Mouse (Mus musculus): Measurements from ENCODE around the gene C1qtnf7. TPM values are rescaled to one million over a fixed set of nuclear protein-coding genes. Genes with fewer than 3 reads are reported as not detected.

The C1qtnf7 gene
- polyA plus RNA-seq, 1 experiment from 2014 or later, result 54.2 TPM

- H3K9me3 ChIP-seq (ENCODE audit: low read depth, low read length), result no peaks in the 10 kb centered on the region
- peaks cover 19% of the 10 kb centered on the region; the same call in 1 of the 2 replicates for H3K4me1 ChIP-seq (ENCODE audit: insufficient read depth)
- H3K9ac ChIP-seq, result peak overlapping the region; percentile 68
- no peaks in the 10 kb centered on the region for H3K27me3 ChIP-seq (ENCODE audit: insufficient read depth, low read length)
- no peaks in the 10 kb centered on the region for H3K36me3 ChIP-seq (ENCODE audit: insufficient read depth)
- ATAC-seq (ENCODE audit: insufficient read depth), result peak; percentile 60
- 60% methylated on average over 13 of the region's 13 CpGs for WGBS
- peak overlapping the region; percentile 94 for H3K27ac ChIP-seq (ENCODE audit: low read depth)
- TF ChIP-seq CTCF (IDR thresholded peaks at IDR 0.05; ENCODE audit: low read depth), result no peak
- H3K4me3 ChIP-seq (ENCODE audit: low read depth, low read length), result peak overlapping the region; percentile 35
- peak; percentile 72 for DNase-seq
- H3K4me2 ChIP-seq, result peak overlapping the region; percentile 67
Measured at GRCm38 (mm10) chr5:43517313-43517712, 2.0 kb downstream of the C1qtnf7 start.

GRCm38 (mm10) chr5:43519905-43520304 is 4.6 kb downstream of the C1qtnf7 start:
- 0 out of 2 replicates have a peak overlapping the region, but pooled peaks have one; percentile 22 for H3K27ac ChIP-seq (ENCODE audit: low read depth)
- no peak overlapping the region for H3K4me3 ChIP-seq (ENCODE audit: low read depth, low read length)
- no peaks in the 10 kb centered on the region for H3K36me3 ChIP-seq (ENCODE audit: insufficient read depth)
- DNase-seq (no peak), ATAC-seq (ENCODE audit: insufficient read depth) (no peak)
- H3K27me3 ChIP-seq (ENCODE audit: insufficient read depth, low read length), result no peaks in the 10 kb centered on the region
- no peaks in the 10 kb centered on the region for H3K9me3 ChIP-seq (ENCODE audit: low read depth, low read length)
- H3K4me1 ChIP-seq (ENCODE audit: insufficient read depth), result 0 out of 2 replicates have a peak, but pooled peaks cover 10% of the 10 kb centered on the region
- no peak overlapping the region for H3K9ac ChIP-seq
- 53% methylated on average over 2 of the region's 2 CpGs for WGBS
- no peak for TF ChIP-seq CTCF (IDR thresholded peaks at IDR 0.05; ENCODE audit: low read depth)
- no peak overlapping the region for H3K4me2 ChIP-seq

- TF ChIP-seq CTCF (IDR thresholded peaks at IDR 0.05; ENCODE audit: low read depth), result no peak
- ATAC-seq (ENCODE audit: insufficient read depth) (no peak), DNase-seq (no peak)
- no peaks in the 10 kb centered on the region for H3K36me3 ChIP-seq (ENCODE audit: insufficient read depth)
- H3K9me3 ChIP-seq (ENCODE audit: low read depth, low read length), result no peaks in the 10 kb centered on the region
- 59% methylated on average over 7 of the region's 7 CpGs for WGBS
- no peak overlapping the region for H3K4me2 ChIP-seq
- H3K9ac ChIP-seq, result no peak overlapping the region
- no peak overlapping the region for H3K27ac ChIP-seq (ENCODE audit: low read depth)
- H3K4me3 ChIP-seq (ENCODE audit: low read depth, low read length), result no peak overlapping the region
- H3K27me3 ChIP-seq (ENCODE audit: insufficient read depth, low read length), result no peaks in the 10 kb centered on the region
- 0 out of 2 replicates have a peak, but pooled peaks cover 10% of the 10 kb centered on the region for H3K4me1 ChIP-seq (ENCODE audit: insufficient read depth)
Measured at GRCm38 (mm10) chr5:43521369-43521768, 6.0 kb downstream of the C1qtnf7 start.

GRCm38 (mm10) chr5:43522866-43523265 is 7.5 kb downstream of the C1qtnf7 start:
- Histone ChIP-seq H3K4me2 (no peak overlapping the region), H3K4me1 (ENCODE audit: insufficient read depth) (0 out of 2 replicates have a peak, but pooled peaks cover 15% of the 10 kb centered on the region), H3K9ac (no peak overlapping the region), H3K27me3 (ENCODE audit: insufficient read depth, low read length) (no peaks in the 10 kb centered on the region), H3K36me3 (ENCODE audit: insufficient read depth) (no peaks in the 10 kb centered on the region), H3K9me3 (ENCODE audit: low read depth, low read length) (no peaks in the 10 kb centered on the region), H3K27ac (ENCODE audit: low read depth) (no peak overlapping the region), H3K4me3 (ENCODE audit: low read depth, low read length) (no peak overlapping the region)
- no peak for TF ChIP-seq CTCF (IDR thresholded peaks at IDR 0.05; ENCODE audit: low read depth)
- DNase-seq (no peak), ATAC-seq (ENCODE audit: insufficient read depth) (no peak)
- 74% methylated on average over 1 of the region's 1 CpGs for WGBS

- H3K4me2 ChIP-seq, result peak overlapping the region; percentile 16; the same call in 1 of the 2 replicates
- 29% methylated on average over 6 of the region's 6 CpGs for WGBS
- no peaks in the 10 kb centered on the region for H3K36me3 ChIP-seq (ENCODE audit: insufficient read depth)
- H3K4me1 ChIP-seq (ENCODE audit: insufficient read depth), result 0 out of 2 replicates have a peak, but pooled peaks cover 8% of the 10 kb centered on the region
- no peak overlapping the region for H3K4me3 ChIP-seq (ENCODE audit: low read depth, low read length)
- no peak overlapping the region for H3K9ac ChIP-seq
- TF ChIP-seq CTCF (IDR thresholded peaks at IDR 0.05; ENCODE audit: low read depth), result no peak
- ATAC-seq (ENCODE audit: insufficient read depth), result peak; percentile 67
- DNase-seq, result peak; percentile 85
- H3K27ac ChIP-seq (ENCODE audit: low read depth), result peak overlapping the region; percentile 75
- no peaks in the 10 kb centered on the region for H3K9me3 ChIP-seq (ENCODE audit: low read depth, low read length)
- H3K27me3 ChIP-seq (ENCODE audit: insufficient read depth, low read length), result no peaks in the 10 kb centered on the region
Measured at GRCm38 (mm10) chr5:43526874-43527584, 11.7 kb downstream of the C1qtnf7 start.

GRCm38 (mm10) chr5:43530186-43530585 is 14.8 kb downstream of the C1qtnf7 start:
- Histone ChIP-seq H3K4me3 (ENCODE audit: low read depth, low read length) (no peak overlapping the region), H3K4me1 (ENCODE audit: insufficient read depth) (0 out of 2 replicates have a peak, but pooled peaks cover 8% of the 10 kb centered on the region), H3K4me2 (no peak overlapping the region), H3K9ac (no peak overlapping the region), H3K27ac (ENCODE audit: low read depth) (no peak overlapping the region), H3K27me3 (ENCODE audit: insufficient read depth, low read length) (no peaks in the 10 kb centered on the region), H3K9me3 (ENCODE audit: low read depth, low read length) (no peaks in the 10 kb centered on the region), H3K36me3 (ENCODE audit: insufficient read depth) (no peaks in the 10 kb centered on the region)
- no peak for ATAC-seq (ENCODE audit: insufficient read depth)
- WGBS, result 74% methylated on average over 3 of the region's 3 CpGs
- DNase-seq, result no peak
- no peak for TF ChIP-seq CTCF (IDR thresholded peaks at IDR 0.05; ENCODE audit: low read depth)

- Histone ChIP-seq H3K4me2 (no peak overlapping the region), H3K36me3 (ENCODE audit: insufficient read depth) (no peaks in the 10 kb centered on the region), H3K9me3 (ENCODE audit: low read depth, low read length) (no peaks in the 10 kb centered on the region), H3K4me3 (ENCODE audit: low read depth, low read length) (no peak overlapping the region), H3K9ac (no peak overlapping the region), H3K4me1 (ENCODE audit: insufficient read depth) (0 out of 2 replicates have a peak, but pooled peaks cover 8% of the 10 kb centered on the region), H3K27ac (ENCODE audit: low read depth) (no peak overlapping the region), H3K27me3 (ENCODE audit: insufficient read depth, low read length) (no peaks in the 10 kb centered on the region)
- ATAC-seq (ENCODE audit: insufficient read depth) (no peak), DNase-seq (no peak)
- TF ChIP-seq CTCF (IDR thresholded peaks at IDR 0.05; ENCODE audit: low read depth), result no peak
- WGBS, result 76% methylated on average over 1 of the region's 1 CpGs
Measured at GRCm38 (mm10) chr5:43530886-43531285, 15.5 kb downstream of the C1qtnf7 start.

All from lung, embryonic 14.5 days (tissue).